Mouse (Mus musculus): Measurements from ENCODE around the gene Tmem231. TPM values are rescaled to one million over a fixed set of nuclear protein-coding genes. Genes with fewer than 3 reads are reported as not detected.

Gene Tmem231
- polyA plus RNA-seq, 1 experiment from 2014 or later: 24.6 TPM

- no peaks in the 10 kb centered on the region for H3K9me3 ChIP-seq
- H3K4me3 ChIP-seq: no peak overlapping the region
- peaks cover 34% of the 10 kb centered on the region for H3K36me3 ChIP-seq
- WGBS: 58% methylated on average over 2 of the region's 2 CpGs
- no peak for ATAC-seq (ENCODE audit: low FRiP score, low read depth)
- H3K27me3 ChIP-seq: no peaks in the 10 kb centered on the region
- H3K4me2 ChIP-seq (replicated peaks): no peak overlapping the region
- H3K9ac ChIP-seq: no peak overlapping the region
- H3K27ac ChIP-seq: no peak overlapping the region
- H3K4me1 ChIP-seq: no peaks in the 10 kb centered on the region
Measured at GRCm38 (mm10) chr8:111868664-111869063, 65.0 kb downstream of the Tmem231 start.

- Histone ChIP-seq H3K9ac (no peak overlapping the region), H3K4me1 (no peaks in the 10 kb centered on the region), H3K27me3 (no peaks in the 10 kb centered on the region), H3K4me2 (replicated peaks) (no peak overlapping the region), H3K36me3 (peaks cover 24% of the 10 kb centered on the region), H3K4me3 (no peak overlapping the region), H3K27ac (no peak overlapping the region), H3K9me3 (no peaks in the 10 kb centered on the region)
- 79% methylated on average over 6 of the region's 6 CpGs for WGBS
- peak; percentile 48; the same call in 1 of the 2 replicates for ATAC-seq (ENCODE audit: low FRiP score, low read depth)
Measured at GRCm38 (mm10) chr8:111865857-111866256, 67.8 kb downstream of the Tmem231 start.

- Histone ChIP-seq H3K27me3 (no peaks in the 10 kb centered on the region), H3K36me3 (peaks cover 24% of the 10 kb centered on the region), H3K9me3 (no peaks in the 10 kb centered on the region), H3K4me3 (no peak overlapping the region), H3K9ac (no peak overlapping the region), H3K27ac (no peak overlapping the region), H3K4me2 (replicated peaks) (no peak overlapping the region), H3K4me1 (no peaks in the 10 kb centered on the region)
- 92% methylated on average over 8 of the region's 8 CpGs for WGBS
- ATAC-seq (ENCODE audit: low FRiP score, low read depth): no peak
Measured at GRCm38 (mm10) chr8:111865130-111865852, 68.4 kb downstream of the Tmem231 start.

- H3K27ac ChIP-seq: no peak overlapping the region
Measured at GRCm38 (mm10) chr8:111864648-111865047, 69.0 kb downstream of the Tmem231 start.

GRCm38 (mm10) chr8:111863280-111863679 lies 70.4 kb downstream of the Tmem231 start:
- H3K9me3 ChIP-seq: no peaks in the 10 kb centered on the region
- no peaks in the 10 kb centered on the region for H3K4me1 ChIP-seq
- H3K27me3 ChIP-seq: no peaks in the 10 kb centered on the region
- 75% methylated on average over 4 of the region's 4 CpGs for WGBS
- no peak overlapping the region for H3K4me2 ChIP-seq (replicated peaks)
- no peak overlapping the region for H3K9ac ChIP-seq
- no peak for ATAC-seq (ENCODE audit: low FRiP score, low read depth)
- H3K27ac ChIP-seq: no peak overlapping the region
- peaks cover 20% of the 10 kb centered on the region for H3K36me3 ChIP-seq
- no peak overlapping the region for H3K4me3 ChIP-seq

More at GRCm38 (mm10) chr8:111864648-111865047, 69.0 kb downstream of the Tmem231 start:
- Histone ChIP-seq H3K4me2 (replicated peaks) (no peak overlapping the region), H3K9ac (no peak overlapping the region), H3K27me3 (no peaks in the 10 kb centered on the region), H3K36me3 (peaks cover 21% of the 10 kb centered on the region), H3K4me1 (no peaks in the 10 kb centered on the region), H3K9me3 (no peaks in the 10 kb centered on the region), H3K4me3 (no peak overlapping the region)
- WGBS: 91% methylated on average over 8 of the region's 8 CpGs
- no peak for ATAC-seq (ENCODE audit: low FRiP score, low read depth)

Other genes with a start within 250 kb of the Tmem231 start
- gene Ctrb1, start 242.9 kb downstream of the Tmem231 start, polyA plus RNA-seq (2015; fragmentation: Nextera tagmentation; extraction: Ambion mirVana): 0.89 and 3.1 TPM in 2 replicates
- gene Bcar1, start 190.1 kb downstream of the Tmem231 start, polyA plus RNA-seq (2015; fragmentation: Nextera tagmentation; extraction: Ambion mirVana): 41.7 and 41.8 TPM in 2 replicates
- gene Cfdp1, start 79.6 kb downstream of the Tmem231 start, polyA plus RNA-seq (2015; fragmentation: Nextera tagmentation; extraction: Ambion mirVana): 260 and 262 TPM in 2 replicates
- 7.5 and 8.6 TPM in 2 replicates for gene Tmem170, start 57.1 kb downstream of the Tmem231 start, polyA plus RNA-seq (2015; fragmentation: Nextera tagmentation; extraction: Ambion mirVana)
- gene Chst5, start 23.4 kb downstream of the Tmem231 start, polyA plus RNA-seq (2015; fragmentation: Nextera tagmentation; extraction: Ambion mirVana): 7.2 and 7.9 TPM in 2 replicates
- gene Gabarapl2, start 6.8 kb upstream of the Tmem231 start, polyA plus RNA-seq (2015; fragmentation: Nextera tagmentation; extraction: Ambion mirVana): 163 and 169 TPM in 2 replicates
- gene Adat1, start 58.4 kb upstream of the Tmem231 start, polyA plus RNA-seq (2015; fragmentation: Nextera tagmentation; extraction: Ambion mirVana): 11.9 and 12.1 TPM in 2 replicates
- gene Kars, start 77.4 kb upstream of the Tmem231 start, polyA plus RNA-seq (2015; fragmentation: Nextera tagmentation; extraction: Ambion mirVana): 222 and 227 TPM in 2 replicates
- 28.5 and 29.1 TPM in 2 replicates for gene Terf2ip, start 77.5 kb upstream of the Tmem231 start, polyA plus RNA-seq (2015; fragmentation: Nextera tagmentation; extraction: Ambion mirVana)
- gene Gm6793, start 81.2 kb upstream of the Tmem231 start, polyA plus RNA-seq (2015; fragmentation: Nextera tagmentation; extraction: Ambion mirVana): 0.29 and 0.45 TPM in 2 replicates

Measured in limb, embryonic 13.5 days (tissue).